In genomic region chr3:153053163-153053562, GRCm38 (mm10) we compare ENCODE assay signal across 15 mouse cellular contexts.
"Had no signal": no experiment of that assay in that cellular context is flagged by ENCODE, and none has a peak within 500 bp of the region (broad histone marks: within the 10 kb centered on the region; RNA-seq: fewer than 3 reads in every experiment).

No protein-coding gene starts in this region.

- H3K9me3 ChIP-seq: kidney, embryonic 15.5 days; limb, embryonic 10.5 days; liver, embryonic 13.5 days; neural tube, embryonic 13.5 days; stomach, embryonic 15.5 days had no signal

- H3K36me3 ChIP-seq: kidney, embryonic 15.5 days; limb, embryonic 10.5 days; liver, embryonic 13.5 days; neural tube, embryonic 13.5 days; stomach, embryonic 15.5 days had no signal

- H3K27ac ChIP-seq: kidney, embryonic 15.5 days; limb, embryonic 10.5 days; liver, embryonic 13.5 days; macrophage; neural tube, embryonic 13.5 days; stomach, embryonic 15.5 days had no signal

- H3K27me3 ChIP-seq: kidney, embryonic 15.5 days; liver, embryonic 13.5 days; megakaryocyte, embryonic 14.5 days; neural tube, embryonic 13.5 days; stomach, embryonic 15.5 days had no signal

- DNase-seq: kidney, adult 2 months; kidney, postnatal 14 days; liver, embryonic 13.5 days; lung, adult 2 months; lung, postnatal 10 days; retina, postnatal 1 day; thymus, postnatal 4 days had no signal

- H3K4me2 ChIP-seq: kidney, embryonic 15.5 days; liver, embryonic 13.5 days; midbrain, embryonic 11.5 days; neural tube, embryonic 13.5 days; stomach, embryonic 15.5 days had no signal

- H3K4me1 ChIP-seq: kidney, embryonic 15.5 days; limb, embryonic 10.5 days; liver, embryonic 13.5 days; megakaryocyte, embryonic 14.5 days; neural tube, embryonic 13.5 days; stomach, embryonic 15.5 days had no signal

- H3K4me3 ChIP-seq: kidney, embryonic 15.5 days; limb, embryonic 10.5 days; liver, embryonic 13.5 days; megakaryocyte, embryonic 14.5 days; neural tube, embryonic 13.5 days; stomach, embryonic 15.5 days had no signal

- H3K9ac ChIP-seq: kidney, embryonic 15.5 days; liver, embryonic 13.5 days; neural tube, embryonic 13.5 days; stomach, embryonic 15.5 days had no signal

- ATAC-seq: midbrain, embryonic 16.5 days had no signal
